Mouse (Mus musculus): ENCODE results near the gene Smim26.
"Not testable (repeated sequence)": the region's sequence is repeated elsewhere in the genome, so short reads cannot be mapped to it uniquely, and the experiment has no call there.

Smim26 gene

GRCm38 (mm10) chr2:144593951-144594651, at the start of gene Smim26:
Gene Smim26 (plus strand): TSS chr2:144594054.
- DNase-seq (ENCODE audit: low read depth, low spot score): peak; percentile 79

GRCm38 (mm10) chr2:144544630-144545029, 49.2 kb upstream of the Smim26 start:
- no peak for DNase-seq (ENCODE audit: low read depth, low spot score)

GRCm38 (mm10) chr2:144545061-144545460, 48.8 kb upstream of the Smim26 start:
- DNase-seq (ENCODE audit: low read depth, low spot score): no peak

- DNase-seq (ENCODE audit: low read depth, low spot score): no peak
Observed at GRCm38 (mm10) chr2:144545481-144545880, 48.4 kb upstream of the Smim26 start.

- DNase-seq (ENCODE audit: low read depth, low spot score): no peak
Observed at GRCm38 (mm10) chr2:144547559-144547958, 46.3 kb upstream of the Smim26 start.

GRCm38 (mm10) chr2:144550529-144550928, 43.3 kb upstream of the Smim26 start, which contains the start of gene Rbbp9:
Gene Rbbp9 (minus strand): TSS chr2:144550869.
- DNase-seq (ENCODE audit: low read depth, low spot score): peak; percentile 88

- no peak for DNase-seq (ENCODE audit: low read depth, low spot score)
Observed at GRCm38 (mm10) chr2:144553905-144554304, 39.9 kb upstream of the Smim26 start.

GRCm38 (mm10) chr2:144555286-144555819, 38.5 kb upstream of the Smim26 start:
- peak; percentile 29 for DNase-seq (ENCODE audit: low read depth, low spot score)

- DNase-seq (ENCODE audit: low read depth, low spot score): peak; percentile 96
Observed at GRCm38 (mm10) chr2:144555820-144556552, 37.9 kb upstream of the Smim26 start, which contains the start of gene Sec23b. Gene Sec23b (plus strand): TSS chr2:144556229.

- DNase-seq (ENCODE audit: low read depth, low spot score): no peak
Observed at GRCm38 (mm10) chr2:144588723-144589122, 5.1 kb upstream of the Smim26 start.

GRCm38 (mm10) chr2:144593036-144593435, 818 bp upstream of the Smim26 start:
- not testable (repeated sequence) for DNase-seq (ENCODE audit: low read depth, low spot score)

- DNase-seq (ENCODE audit: low read depth, low spot score): no peak
Observed at GRCm38 (mm10) chr2:144598006-144598405, 4.2 kb downstream of the Smim26 start.

GRCm38 (mm10) chr2:144599831-144600687, 6.2 kb downstream of the Smim26 start, which contains the start of gene Dtd1:
Gene Dtd1 (plus strand): TSS chr2:144599897.
- peak; percentile 83 for DNase-seq (ENCODE audit: low read depth, low spot score)

GRCm38 (mm10) chr2:144601576-144601975, 7.7 kb downstream of the Smim26 start:
- no peak for DNase-seq (ENCODE audit: low read depth, low spot score)

- DNase-seq (ENCODE audit: low read depth, low spot score): no peak
Observed at GRCm38 (mm10) chr2:144613956-144614355, 20.1 kb downstream of the Smim26 start.

GRCm38 (mm10) chr2:144617074-144617874, 23.4 kb downstream of the Smim26 start:
- DNase-seq (ENCODE audit: low read depth, low spot score): no peak

- DNase-seq (ENCODE audit: low read depth, low spot score): no peak
Observed at GRCm38 (mm10) chr2:144621491-144621890, 27.6 kb downstream of the Smim26 start.

- no peak for DNase-seq (ENCODE audit: low read depth, low spot score)
Observed at GRCm38 (mm10) chr2:144633551-144633950, 39.7 kb downstream of the Smim26 start.

- DNase-seq (ENCODE audit: low read depth, low spot score): no peak
Observed at GRCm38 (mm10) chr2:144634231-144634630, 40.4 kb downstream of the Smim26 start.

- DNase-seq (ENCODE audit: low read depth, low spot score): no peak
Observed at GRCm38 (mm10) chr2:144634729-144635128, 40.9 kb downstream of the Smim26 start.

Data from forelimb bud, embryonic 11.5 days (tissue).